Mouse (Mus musculus) kidney, adult 11 months (tissue): ENCODE measurements around the gene Cers2.

Source experiments
- DNase-seq: peaks from one replicate; pipeline ENCODE4 v3.0.0; 2022

Cers2 gene

DNA sequence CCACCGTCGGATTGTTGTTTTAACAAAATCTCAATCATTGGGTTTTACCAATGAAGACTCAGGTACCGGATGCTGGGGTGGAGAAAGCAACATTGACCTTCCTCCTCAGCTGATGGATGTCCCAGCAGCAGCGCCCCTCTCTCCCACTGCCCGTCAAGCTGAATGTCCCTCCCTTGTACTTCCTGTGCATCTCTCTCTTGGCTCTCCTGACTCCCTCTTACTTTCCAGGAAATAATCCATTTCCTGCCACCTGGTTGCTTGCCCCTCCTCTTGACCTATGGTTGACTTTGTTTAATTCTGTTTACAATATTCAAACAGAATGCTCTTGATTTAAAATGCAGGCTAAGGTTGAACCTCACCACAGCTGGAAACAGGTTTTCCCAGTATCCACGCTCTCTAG, 24.4 kb upstream of the Cers2 start:
- DNase-seq: no peak

DNA sequence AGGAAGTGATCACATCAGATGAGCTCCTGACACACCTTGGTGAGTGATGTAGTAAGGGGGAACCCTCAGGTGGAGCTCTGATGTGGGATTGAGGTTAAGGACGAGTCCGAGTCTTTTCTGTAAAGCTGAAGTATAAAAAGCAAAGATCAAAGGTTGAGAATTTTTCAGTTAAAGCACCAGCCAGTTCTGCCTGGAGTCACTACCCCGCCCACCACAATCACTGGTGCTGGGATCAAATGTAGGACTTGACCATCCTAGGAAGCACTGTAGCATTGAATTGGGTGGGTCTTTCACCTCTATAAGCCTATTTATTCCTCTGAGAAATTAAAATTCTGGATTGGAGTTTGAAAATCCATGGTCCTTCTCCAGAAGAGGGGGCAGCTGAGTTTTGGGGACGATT, 23.6 kb upstream of the Cers2 start:
- no peak for DNase-seq

DNA sequence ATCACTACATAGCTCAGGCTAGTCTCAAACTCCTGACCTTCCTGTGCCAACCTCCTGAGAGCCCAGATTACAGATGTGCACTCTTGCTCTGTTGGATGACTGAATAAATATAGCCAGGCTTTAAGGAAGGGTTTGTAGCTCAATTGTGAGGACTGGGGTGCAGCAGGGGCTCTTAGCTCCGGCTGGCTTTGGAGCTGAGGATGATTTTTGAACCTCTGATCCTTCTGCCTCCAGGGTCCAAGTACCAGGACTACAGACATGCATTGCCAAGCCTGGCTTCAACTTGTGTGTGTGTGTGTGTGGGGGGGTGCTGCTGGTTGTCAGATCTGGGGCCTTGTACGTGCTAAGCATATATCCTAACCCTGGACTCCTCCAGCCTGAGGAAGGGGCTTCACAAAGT, 21.7 kb upstream of the Cers2 start:
- DNase-seq: no peak

DNA sequence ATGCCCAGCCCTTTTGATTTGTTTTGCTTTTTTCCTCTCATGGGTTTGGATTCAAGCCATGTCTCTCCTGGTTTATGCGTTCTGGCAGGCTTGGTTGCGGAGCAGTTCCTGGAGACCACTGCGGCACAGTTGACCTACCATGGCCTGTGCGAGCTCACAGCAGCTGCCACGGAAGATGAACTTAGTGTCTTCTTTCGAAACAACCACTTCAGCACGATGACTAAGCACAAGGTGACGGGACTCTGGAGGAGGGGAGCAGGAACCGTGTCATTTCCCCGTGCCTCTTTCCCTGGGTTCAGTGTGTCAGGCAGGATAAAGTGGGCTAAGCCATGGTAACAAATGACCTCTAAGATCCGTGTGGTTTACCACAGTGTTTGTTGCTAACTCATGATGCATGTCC, 21.1 kb upstream of the Cers2 start:
- DNase-seq: peak; percentile 75

DNA sequence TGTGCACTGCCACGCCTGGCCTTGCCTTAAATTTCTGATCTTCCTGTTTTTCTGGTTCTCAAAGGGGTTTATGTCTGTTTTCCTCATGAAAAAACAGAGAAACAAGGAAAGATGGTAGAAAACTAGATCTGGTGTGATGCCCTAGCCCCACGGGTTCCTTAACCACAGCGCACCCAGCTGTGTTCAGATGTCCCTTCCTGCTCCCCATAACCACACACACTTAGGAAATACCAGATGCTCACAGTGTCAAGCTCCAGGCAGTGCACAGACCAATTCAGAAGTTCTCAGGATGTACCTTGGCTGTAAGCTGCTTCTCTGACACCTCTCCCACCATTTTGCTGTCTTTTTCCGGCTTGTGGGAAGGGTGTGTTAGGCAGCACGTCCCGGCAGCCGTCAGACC, 20.3 kb upstream of the Cers2 start:
- no peak for DNase-seq

DNA sequence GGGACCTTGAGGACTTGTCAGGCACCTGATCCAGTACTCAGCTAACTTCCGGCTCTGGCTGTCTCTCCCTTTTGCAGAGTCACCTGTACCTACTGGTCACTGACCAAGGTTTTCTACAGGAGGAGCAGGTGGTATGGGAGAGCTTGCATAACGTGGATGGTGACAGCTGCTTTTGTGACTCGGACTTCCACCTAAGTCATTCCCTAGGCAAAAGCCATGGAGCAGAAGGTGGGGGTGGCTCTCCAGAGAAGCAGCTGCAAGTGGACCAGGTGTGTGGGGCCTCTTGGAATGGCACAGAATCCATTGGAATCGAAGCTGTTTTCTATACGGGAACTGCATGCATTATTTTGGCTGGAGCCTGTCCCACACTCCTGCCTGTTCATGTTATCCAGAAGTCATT, 19.9 kb upstream of the Cers2 start:
- DNase-seq: no peak

DNA sequence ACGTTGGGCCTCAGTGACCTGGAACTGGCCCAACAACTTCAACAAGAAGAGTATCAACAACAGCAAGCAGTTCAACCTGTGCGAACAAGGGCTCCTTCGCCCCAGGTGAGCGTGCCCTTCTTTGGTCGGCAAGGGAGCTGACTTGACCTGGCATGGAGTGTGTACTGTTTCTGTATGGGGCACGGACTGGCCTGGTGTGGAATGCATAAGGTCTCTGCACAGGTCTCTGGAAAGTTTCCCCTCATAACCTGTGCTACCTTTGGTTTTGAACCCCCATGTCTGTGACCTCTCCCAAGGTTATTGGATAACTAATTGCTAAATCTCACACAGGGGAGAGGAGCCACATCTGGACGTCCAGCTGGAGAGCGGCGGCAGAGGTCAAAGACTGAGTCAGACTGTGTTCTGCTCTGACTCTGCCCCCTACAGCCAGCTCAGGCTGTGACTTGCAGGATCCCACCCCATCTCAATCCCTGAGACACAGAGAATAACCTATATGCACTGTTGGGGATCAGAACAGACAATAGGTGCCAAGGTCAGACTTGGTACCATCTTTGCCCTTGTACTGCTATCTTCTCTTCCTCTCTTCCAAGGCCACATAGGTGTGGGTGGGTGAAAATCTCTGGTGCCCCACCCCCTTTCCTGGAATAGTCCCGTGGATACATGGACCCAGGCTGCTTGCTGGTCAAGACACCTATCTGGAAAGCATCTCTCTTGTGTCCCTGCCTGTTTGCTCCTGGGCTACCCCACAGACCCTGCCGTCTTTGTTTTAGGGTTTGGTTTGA, 19.1 kb upstream of the Cers2 start:
- DNase-seq: peak; percentile 84

DNA sequence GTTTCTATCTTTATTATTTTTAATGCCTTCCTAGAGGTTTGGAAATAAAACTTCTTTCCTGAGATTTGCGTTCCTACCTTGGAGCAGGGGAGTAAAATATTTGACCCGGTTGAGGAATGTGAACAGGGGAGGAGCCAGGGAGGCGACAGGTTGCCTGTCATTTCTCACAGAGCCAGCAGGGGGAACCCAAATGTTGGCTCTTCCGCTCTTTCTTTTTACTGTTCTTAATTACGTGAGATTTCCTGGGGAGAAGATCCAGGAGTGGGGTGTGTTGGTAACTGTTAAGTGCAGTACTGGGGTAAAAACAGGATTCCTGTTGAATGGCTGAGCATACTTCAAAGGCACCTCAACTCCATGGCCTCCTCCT, 18.5 kb upstream of the Cers2 start:
- DNase-seq: peak; percentile 65

DNA sequence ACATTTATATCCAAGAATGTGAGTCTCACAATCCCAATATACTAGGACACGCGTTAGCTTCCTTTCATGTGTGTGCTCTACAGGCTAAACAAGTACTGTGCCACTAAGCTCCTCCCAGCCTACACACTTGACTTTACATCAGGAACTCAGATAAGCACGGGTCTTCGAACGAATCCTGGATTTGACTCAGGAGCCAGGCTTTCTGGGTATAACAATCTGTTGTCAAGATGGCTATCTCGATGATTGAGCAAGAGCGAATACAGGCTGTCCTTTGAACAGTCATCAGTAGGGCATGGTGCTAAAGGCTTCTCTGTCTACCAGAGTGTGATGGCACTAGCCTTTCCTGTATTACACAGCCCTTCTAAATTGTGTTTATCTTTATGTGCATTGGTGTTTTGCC, 16.6 kb upstream of the Cers2 start:
- DNase-seq: no peak

DNA sequence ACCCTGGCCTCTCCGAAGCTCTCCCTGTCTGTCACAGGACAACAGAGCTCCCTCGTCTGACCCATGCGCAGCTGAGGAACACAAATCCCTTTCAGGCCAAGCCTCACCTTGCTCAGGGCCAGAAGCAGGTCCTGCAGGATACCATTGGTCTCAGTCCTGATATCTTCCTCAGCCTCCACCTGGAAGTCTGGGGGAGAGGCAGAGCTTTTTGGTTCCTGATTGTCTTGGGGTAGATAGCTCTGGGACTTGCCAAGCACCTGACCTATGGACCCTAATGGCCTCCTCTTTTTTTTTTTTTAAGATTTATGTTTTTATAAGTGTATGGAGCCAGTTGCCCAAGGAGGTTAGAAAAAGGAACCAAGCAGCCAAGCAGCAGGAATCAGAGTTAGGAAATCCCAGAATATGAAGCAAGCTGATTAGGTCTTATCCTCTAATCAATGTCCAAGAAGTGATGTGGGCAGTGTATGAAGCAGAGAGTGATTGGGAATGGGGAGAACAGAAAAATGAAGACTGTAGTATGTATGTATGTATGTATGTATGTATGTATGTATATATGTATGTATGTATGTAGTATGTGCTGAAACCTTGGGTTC, 13.3 kb upstream of the Cers2 start:
- no peak for DNase-seq

DNA sequence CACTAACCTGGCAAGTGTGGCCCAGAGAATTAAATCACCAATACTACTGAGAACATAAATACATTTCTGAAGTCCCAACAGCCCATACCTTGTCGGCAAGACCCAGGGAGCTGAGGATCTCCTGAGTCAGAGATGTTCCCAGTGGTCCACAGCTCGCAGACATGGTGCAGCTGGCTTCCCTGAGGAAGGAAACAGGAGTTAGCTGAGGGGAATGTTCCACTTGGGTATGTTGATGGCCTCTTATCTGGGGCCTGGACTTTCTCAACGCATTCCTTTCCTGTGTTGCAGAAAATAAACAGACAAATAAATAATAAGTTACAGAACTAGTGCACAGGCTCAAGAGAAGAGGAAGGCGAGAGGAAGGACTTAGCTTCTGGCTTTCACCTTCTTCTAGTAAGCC, 8.3 kb upstream of the Cers2 start:
- no peak for DNase-seq

DNA sequence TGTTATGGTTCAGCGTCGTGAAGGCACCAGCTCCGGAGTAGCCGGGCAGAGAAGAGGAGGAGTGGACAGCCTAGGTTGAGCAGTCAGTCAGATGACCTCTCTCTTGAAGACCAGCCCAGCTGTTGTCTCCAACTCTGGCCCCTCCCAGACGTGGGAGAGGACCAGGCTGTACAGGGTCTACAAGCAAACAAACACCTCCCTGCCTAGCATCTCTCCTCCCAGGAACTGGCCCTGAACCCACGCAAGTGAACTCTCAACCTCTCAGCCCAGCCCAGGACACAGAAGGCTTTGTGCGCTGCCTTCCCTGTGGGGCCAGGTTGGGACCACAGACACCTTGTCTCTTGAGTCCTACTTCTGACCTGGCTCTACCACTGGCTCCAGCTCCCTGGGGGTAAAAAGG, 7.5 kb upstream of the Cers2 start, which contains the start of gene Anxa9:
TSS of gene Anxa9 (minus strand) at position 77 of the 400 bp plus-strand sequence.
- no peak for DNase-seq

DNA sequence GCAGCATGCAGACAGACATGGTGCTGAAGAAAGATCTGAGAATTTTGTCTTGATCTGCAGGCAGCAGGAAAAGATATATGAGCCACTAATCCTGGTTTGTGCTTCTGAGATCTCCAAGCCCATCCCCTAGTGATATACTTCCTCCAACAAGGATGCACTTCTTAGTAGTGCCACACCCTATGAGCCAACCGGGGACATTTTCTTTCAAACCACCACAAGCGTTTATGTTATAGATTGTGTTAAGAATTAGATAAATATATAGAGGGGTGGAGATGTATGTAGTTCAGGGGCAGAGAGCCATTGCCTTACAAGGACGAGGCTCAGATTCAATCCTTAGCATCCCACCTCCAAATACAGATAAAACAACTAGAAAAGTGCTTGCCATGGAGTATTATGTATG, 4.1 kb upstream of the Cers2 start:
- no peak for DNase-seq

DNA sequence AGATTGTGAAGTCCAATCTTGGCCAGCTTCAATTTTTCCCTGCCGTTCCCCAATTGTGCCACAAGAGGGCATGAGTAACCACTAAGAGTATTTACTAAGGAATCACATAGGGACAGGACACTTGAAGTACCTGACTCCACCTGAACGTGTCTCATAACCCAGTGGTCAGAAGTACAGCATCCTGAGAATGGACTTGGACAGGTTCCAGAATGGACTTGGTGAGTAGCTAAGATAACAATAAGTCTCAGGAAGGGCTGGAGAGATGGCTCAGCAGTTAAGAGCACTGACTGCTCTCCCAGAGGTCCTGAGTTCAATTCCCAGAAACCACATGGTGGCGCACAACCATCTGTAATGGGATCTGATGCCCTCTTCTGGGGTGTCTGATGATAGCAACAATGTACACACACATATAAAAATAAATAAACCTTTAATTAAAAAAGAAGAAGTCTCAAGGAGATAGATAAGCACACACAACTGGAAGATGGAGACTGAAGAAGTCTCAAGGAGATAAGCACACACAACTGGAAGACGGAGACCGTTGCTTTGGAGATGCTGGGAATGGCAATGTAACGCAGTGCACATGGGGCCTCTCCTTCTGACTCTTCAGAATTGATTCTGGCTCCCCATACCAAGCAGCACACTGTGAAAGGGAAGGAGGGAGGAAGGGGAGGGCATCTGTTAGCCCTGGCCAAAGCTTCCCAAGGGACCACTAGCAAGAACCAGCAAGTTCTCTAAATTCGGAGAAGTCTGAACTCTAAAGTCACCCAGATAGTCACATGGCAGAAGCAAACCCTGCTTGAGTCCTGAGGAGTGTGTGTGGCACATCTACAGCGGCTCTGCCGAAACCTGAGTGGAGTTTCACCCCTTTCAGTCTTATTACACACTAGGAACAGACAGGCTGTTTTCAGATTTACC, 3.4 kb upstream of the Cers2 start:
- DNase-seq: peak; percentile 83

DNA sequence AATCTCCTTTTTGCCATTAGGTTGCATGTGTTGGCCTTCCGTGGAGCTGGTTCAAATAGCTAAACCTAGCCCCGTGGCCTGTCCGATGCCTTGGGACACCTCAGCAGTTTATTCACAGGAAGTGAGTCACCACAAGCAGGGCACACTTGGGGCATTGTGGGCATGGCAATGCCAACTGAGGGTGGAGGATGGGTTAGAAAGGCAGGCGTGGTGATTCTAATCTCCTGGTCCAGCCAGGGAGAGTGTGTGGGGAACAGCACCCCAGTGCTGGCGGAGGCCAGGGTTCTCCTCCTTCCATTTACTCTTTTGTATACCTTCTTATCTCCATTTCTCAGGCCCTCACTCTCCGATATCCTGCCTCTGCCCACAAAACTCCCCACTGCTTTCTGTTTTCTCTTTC, 2.0 kb upstream of the Cers2 start:
- no peak for DNase-seq

DNA sequence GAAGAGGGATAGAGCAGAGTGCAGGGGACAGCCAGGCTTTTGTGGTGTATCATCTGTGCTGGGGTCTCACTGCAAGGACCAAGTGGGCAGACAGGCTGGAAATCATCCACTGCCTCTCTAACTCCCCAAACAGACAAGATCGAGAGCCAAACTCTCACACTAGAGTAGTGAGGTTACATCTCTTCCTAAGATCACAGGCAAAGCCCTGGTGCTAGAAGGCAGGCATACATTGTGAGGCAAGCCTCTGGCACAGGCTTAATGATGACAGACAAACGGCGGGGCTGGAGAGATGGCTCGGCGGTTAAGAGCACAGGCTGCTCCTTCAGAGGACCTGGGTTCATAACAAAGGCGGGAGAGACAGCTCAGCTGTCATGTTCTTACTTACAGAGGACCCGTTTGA, 1.1 kb upstream of the Cers2 start:
- no peak for DNase-seq

DNA sequence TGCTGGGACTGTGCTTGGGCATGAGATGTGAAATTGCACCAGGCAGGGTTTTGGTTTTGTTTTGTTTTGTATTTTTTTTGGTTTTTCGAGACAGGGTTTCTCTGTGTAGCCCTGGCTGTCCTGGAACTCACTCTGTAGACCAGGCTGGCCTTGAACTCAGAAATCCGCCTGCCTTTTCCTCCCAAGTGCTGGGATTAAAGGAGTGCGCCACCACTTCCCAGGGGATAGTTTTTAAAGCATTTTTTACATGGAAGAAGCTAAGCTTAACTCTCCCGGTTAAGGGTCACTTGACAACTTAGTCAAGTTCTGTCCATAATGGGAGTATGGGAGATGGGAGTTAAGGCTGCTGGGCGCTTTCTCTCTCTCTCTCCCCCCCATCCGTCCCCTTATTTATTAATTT, 516 bp upstream of the Cers2 start:
- DNase-seq: no peak

DNA sequence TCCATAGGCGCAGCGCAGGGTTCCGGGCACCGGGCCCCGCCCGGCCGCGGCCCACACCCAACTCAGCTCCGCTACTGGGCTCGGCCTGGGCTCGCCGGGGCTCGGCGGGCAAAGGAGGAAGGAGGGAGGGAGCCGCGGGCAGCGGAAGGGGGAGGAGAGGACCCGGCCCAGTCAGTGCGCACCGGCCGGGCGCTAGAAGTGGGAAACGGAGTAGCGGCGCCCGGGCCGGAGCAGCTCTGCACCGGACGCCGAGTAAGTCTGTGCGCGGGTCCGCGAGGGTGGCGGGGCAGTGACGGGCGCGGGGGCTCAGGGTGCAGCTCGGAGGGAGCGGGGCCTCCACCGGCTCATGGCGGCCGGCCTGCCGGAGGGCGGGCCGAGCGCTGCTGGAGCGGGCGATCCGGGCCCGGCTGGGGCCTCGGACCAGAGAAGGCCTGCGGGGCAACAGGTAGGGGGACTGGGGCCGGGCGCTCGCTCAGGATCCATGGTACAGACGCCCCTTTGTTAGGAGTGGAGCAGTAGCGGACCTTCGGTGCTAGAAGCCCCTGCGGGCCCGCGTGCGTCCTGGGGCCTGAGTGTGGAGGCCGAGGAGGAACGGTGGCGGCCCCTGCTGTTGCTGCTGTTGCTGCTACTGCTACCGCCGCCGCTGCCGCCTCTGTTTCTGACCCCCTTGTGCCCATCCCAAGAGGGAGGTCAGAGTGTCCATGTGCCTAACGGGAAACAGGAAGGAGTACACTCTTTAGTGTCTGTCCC, 678 bp downstream of the Cers2 start:
- DNase-seq: peak; percentile 88

DNA sequence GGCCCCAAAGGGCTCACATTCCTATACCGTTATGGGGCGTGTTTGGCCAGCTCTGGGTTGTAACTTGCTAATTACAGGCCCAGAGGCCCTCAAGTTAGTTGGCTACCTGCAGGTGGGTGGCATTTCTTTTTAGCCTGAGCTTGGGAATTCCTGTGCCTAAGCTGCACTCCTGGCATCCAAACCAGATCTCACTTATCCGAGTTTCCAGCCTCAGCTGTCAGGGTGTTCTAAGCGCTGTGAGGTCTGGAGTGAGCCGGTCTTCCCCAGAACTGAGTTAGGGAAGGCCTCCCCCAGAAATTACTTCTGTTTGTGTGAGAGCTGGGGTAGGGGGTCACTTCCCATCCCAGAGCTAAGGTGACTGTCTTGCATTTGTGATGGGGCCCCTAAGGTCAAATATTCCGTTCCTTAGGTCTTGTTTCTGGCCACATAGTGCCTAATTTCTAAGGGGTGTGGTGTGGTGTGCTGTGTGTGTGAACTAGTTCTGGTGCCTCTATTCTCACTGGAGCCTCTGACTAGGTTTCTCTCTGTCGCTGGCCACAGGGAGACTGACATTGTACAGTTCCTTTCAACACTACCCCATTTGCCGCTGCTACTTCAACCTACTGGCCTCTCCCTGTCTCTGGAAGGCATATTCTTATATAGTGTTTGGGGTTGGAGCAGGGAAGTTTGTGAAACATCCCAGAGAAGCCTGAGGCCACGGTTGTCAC, 1.4 kb downstream of the Cers2 start:
- no peak for DNase-seq

DNA sequence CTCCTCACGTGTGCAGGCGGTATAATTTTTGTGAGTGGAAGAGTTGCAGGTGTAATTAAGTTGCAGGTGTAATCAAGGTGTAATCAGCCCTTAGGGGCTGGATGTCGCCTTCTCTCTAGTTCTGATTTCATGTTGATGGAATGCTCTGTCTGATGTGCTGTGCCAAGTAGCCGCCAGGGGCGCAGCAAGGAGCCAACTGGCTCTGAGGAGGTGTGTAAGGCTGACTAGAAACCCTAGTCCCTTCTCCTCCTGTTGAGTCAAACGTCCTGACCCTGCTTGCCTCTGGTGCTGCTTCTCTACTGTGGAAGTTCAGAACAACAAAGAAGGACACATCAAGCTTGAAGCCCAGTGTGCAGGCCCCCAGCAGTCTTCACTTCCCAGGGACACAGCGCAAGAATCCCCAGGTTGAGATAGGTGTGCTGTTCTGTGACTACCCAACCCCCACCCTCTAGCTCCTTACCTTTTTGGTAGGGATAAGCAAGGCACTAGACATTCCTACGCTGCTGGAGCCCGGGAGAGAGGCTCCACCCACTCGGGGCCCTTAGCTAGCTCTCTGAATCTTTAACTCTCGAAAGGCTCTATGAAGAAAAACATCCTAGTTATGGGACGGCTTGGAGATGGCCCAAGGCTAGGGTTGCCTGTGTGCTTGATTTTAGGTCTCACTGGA, 3.0 kb downstream of the Cers2 start:
- DNase-seq: peak; percentile 83

DNA sequence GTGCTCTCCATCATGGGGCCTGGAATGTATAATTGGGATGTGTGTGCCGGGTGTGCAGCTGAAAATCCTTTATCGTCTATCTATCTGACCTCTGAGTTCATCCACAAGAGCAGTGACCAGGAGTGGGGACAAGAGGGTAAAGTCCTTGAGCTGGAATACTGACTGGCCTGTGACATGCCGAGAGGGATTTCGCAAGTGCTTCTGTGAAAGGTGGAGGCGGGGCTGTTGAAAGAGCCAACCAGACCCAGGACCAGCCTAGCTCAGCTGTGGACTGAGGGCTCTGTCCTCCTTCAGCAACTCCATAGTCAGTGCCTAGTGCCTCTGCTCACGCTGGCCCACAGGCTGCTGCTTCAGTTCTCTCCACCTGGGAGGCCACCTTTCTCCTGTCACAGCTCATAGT, 4.0 kb downstream of the Cers2 start:
- DNase-seq: peak; percentile 91

DNA sequence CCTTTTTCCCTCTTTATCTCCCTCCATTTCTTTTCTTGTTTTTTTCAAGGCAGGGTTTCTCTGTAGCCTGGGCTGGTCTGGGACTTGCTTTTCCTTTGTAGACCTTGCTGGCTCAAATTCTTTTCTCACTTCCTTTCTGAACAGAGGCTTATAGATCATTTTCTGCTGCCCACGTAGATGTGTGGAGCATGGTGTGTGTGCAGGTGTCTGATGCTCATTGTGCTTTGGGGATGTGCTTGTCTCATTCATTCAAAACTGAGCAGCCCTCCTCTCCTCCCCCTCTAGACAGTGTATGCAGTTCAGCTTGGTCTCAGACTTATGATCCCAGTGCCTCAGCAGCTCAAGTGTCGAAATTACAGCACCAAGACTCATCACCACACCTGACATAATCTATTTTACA, 4.5 kb downstream of the Cers2 start:
- DNase-seq: no peak
